Mouse (Mus musculus): ENCODE results near the gene Ackr1. TPM values are rescaled to one million over a fixed set of nuclear protein-coding genes. Genes with fewer than 3 reads are reported as not detected.

Gene Ackr1
- polyA plus RNA-seq (2014; fragmentation: Nextera tagmentation; extraction: Ambion mirVana): 0.37 and 0.79 TPM in 2 replicates

DNA sequence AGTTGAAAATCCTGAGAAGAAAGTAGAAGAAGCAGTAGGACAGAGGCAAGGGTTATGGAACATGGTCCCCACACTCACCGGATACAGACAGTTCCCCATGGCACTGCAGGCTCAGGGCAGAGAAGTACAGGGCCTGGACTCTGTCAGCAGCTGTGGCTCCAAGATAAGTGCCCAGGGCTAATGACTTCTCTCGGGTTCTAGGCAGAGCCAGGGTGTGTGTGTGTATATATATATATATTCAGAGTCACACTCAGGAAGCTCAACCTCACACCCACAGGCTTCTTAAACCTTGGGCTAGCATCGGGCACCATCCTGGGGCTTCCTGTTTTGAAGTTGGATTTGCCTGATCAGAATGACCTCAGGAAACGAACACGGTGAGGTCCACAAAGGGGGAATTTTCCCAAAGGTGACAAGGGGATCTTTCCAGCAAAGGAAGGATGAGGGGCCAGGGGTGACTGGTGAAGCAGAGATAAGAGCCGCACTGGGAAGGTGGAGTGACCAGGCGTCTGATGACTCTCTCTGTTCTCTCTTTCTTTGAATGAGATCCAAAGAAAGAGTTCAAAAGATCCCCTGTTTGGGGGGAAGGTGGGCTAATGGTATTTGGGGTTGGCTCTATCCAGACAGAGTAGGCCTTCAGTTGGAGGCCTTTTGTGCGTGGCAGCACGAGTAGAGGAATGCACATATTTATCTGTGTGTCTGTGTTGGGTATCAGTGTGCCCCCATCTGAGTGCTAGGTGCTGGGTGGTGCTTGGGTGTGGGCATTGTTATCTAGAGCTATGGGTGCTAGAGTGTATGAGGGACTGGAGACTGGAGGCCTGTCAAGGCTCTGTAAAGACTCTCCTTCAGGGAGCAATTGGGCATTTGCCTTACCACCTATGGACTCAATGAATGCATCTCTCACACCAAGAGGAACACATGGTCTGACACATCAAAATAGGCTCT lies at the start of gene Ackr1:
Gene Ackr1, minus strand, starts transcription at position 439 of the 942 bp plus-strand sequence.
- ATAC-seq (ENCODE audit: low FRiP score, low TSS enrichment): no peak
- WGBS: 71% methylated on average over 9 of the region's 9 CpGs

DNA sequence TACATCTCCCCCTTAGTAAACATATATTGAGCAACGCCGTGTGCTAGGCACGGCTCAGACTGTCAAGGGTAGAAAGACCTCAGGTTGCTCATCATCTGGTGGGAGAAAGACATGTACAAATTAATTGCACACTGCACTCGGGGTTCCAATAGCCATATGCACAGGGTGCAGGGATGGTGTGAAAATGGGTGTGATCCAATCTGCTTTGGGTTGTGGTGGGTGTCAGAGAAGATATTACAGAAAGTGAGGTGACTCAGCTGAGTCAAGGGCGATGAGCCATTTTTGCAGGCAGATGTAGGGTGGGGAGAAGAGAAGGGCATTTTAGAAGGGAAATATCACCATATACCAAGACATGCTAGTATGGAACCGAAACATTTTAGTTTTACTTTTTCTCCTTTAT lies 47.9 kb upstream of the Ackr1 start:
- H3K4me2 ChIP-seq (replicated peaks; ENCODE audit: low read depth, low read length): no peak overlapping the region
- no peak overlapping the region for H3K27ac ChIP-seq (ENCODE audit: low read depth, low read length)
- no peaks in the 10 kb centered on the region for H3K27me3 ChIP-seq (ENCODE audit: control insufficient read depth, insufficient read depth, low read length)
- H3K4me3 ChIP-seq (ENCODE audit: low read length): no peak overlapping the region
- 86% methylated on average over 6 of the region's 6 CpGs for WGBS
- no peak for ATAC-seq (ENCODE audit: low FRiP score, low TSS enrichment)
- H3K4me1 ChIP-seq (ENCODE audit: control insufficient read depth, insufficient read depth, low read length): no peaks in the 10 kb centered on the region
- no peak overlapping the region for H3K9ac ChIP-seq (ENCODE audit: low read depth, low read length)
- H3K9me3 ChIP-seq (ENCODE audit: control insufficient read depth, low read length): no peaks in the 10 kb centered on the region
- H3K36me3 ChIP-seq (ENCODE audit: control insufficient read depth, insufficient read depth, low read length): no peaks in the 10 kb centered on the region

More for the DNA sequence above, at the start of gene Ackr1:
- no peak within 1 kb of the TSS for H3K27ac ChIP-seq (ENCODE audit: low read depth, low read length)
- H3K9me3 ChIP-seq (ENCODE audit: control insufficient read depth, low read length): no peaks in the 10 kb centered on the region
- no peak within 1 kb of the TSS for H3K4me3 ChIP-seq (ENCODE audit: low read length)
- no peaks in the 10 kb centered on the region; the same call in 1 of the 2 replicates for H3K4me1 ChIP-seq (ENCODE audit: control insufficient read depth, insufficient read depth, low read length)
- H3K4me2 ChIP-seq (replicated peaks; ENCODE audit: low read depth, low read length): no peak within 1 kb of the TSS
- H3K36me3 ChIP-seq (ENCODE audit: control insufficient read depth, insufficient read depth, low read length): no peaks in the 10 kb centered on the region
- H3K27me3 ChIP-seq (ENCODE audit: control insufficient read depth, insufficient read depth, low read length): no peaks in the 10 kb centered on the region
- no peak within 1 kb of the TSS for H3K9ac ChIP-seq (ENCODE audit: low read depth, low read length)

DNA sequence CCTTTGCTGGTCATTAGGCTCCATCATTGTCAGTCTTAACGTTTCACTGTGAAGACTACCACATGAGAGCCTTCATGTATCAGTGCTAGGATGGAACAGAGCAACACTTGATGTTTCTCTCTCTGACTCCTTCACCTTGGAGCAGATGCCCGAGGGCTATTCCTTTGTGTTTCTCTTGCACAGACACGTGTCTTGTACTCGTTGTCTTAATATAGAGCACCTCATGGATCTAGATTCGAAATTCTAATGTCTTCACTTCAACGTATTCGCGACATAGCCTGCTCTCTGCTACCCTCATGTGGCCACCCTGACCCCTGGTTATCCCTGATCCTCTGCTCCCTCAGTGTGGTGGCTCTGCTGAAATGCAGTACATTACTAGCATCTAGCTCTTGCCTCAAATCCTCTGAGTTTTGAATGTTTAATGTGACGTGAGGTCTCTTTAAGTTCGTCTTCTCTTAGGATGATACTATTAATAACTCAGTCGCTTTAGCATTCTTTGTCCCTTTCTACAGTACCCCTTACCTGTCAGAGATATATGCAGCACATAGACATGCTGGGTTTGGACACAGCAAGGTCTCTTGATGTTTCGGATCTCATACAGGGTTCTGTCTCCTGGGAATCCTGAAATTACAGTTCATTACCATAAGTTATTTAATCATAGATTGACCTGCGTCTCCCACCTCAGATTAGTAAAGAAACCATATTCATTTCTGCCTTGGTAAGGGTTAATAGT lies 44.0 kb upstream of the Ackr1 start:
- 34% methylated on average over 13 of the region's 13 CpGs for WGBS
- H3K9ac ChIP-seq (ENCODE audit: low read depth, low read length): no peak overlapping the region
- H3K4me1 ChIP-seq (ENCODE audit: control insufficient read depth, insufficient read depth, low read length): no peaks in the 10 kb centered on the region
- no peaks in the 10 kb centered on the region for H3K9me3 ChIP-seq (ENCODE audit: control insufficient read depth, low read length)
- H3K4me2 ChIP-seq (replicated peaks; ENCODE audit: low read depth, low read length): no peak overlapping the region
- H3K36me3 ChIP-seq (ENCODE audit: control insufficient read depth, insufficient read depth, low read length): no peaks in the 10 kb centered on the region
- H3K27ac ChIP-seq (ENCODE audit: low read depth, low read length): no peak overlapping the region
- H3K27me3 ChIP-seq (ENCODE audit: control insufficient read depth, insufficient read depth, low read length): no peaks in the 10 kb centered on the region
- ATAC-seq (ENCODE audit: low FRiP score, low TSS enrichment): 0 out of 2 replicates have a peak, but pooled peaks have one; percentile 43
- H3K4me3 ChIP-seq (ENCODE audit: low read length): no peak overlapping the region

DNA sequence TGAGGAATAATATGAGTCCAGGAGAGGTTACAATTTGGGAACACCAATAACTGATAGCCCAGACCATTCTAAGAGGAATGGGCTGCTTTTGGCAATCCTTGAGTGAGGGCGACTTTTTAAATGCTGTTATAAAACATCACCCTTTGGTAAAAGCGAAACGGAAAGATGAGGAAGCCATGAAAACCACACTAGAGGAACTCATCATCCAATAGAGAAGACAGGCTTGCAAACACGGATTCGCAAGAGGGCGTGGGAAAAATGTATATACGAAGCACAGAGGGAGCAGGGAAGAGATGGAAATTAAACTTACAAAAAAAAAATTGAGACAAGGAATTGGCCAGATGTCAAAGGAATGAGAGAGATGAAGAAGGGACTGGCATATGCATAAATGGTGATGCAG lies 40.5 kb upstream of the Ackr1 start:
- ATAC-seq (ENCODE audit: low FRiP score, low TSS enrichment): no peak
- H3K27me3 ChIP-seq (ENCODE audit: control insufficient read depth, insufficient read depth, low read length): peaks cover 4% of the 10 kb centered on the region; the same call in 1 of the 2 replicates
- no peak overlapping the region for H3K9ac ChIP-seq (ENCODE audit: low read depth, low read length)
- H3K27ac ChIP-seq (ENCODE audit: low read depth, low read length): no peak overlapping the region
- WGBS: 88% methylated on average over 7 of the region's 7 CpGs
- no peaks in the 10 kb centered on the region for H3K36me3 ChIP-seq (ENCODE audit: control insufficient read depth, insufficient read depth, low read length)
- H3K4me3 ChIP-seq (ENCODE audit: low read length): no peak overlapping the region
- H3K9me3 ChIP-seq (ENCODE audit: control insufficient read depth, low read length): no peaks in the 10 kb centered on the region
- no peaks in the 10 kb centered on the region for H3K4me1 ChIP-seq (ENCODE audit: control insufficient read depth, insufficient read depth, low read length)
- no peak overlapping the region for H3K4me2 ChIP-seq (replicated peaks; ENCODE audit: low read depth, low read length)

DNA sequence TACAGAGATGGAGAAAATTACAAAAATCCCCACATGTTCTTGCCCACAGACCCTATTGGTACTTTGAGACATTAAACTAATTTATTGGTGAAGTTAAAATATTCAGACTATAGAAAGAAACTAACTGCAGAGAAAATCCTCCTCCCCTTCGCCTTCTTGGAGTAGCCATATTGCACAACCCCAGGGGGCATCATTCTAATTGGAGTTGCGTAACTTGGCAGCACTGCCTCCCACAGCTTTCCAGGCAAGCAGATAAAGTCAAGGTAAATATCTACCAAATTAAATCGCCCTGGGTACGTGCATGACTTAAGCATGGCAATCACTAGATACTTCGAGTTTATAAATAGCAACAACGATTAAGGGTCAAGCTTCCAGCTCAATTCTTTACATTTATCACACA lies 38.0 kb upstream of the Ackr1 start:
- no peaks in the 10 kb centered on the region for H3K36me3 ChIP-seq (ENCODE audit: control insufficient read depth, insufficient read depth, low read length)
- WGBS: 84% methylated on average over 6 of the region's 6 CpGs
- H3K9ac ChIP-seq (ENCODE audit: low read depth, low read length): no peak overlapping the region
- no peak overlapping the region for H3K4me2 ChIP-seq (replicated peaks; ENCODE audit: low read depth, low read length)
- H3K4me3 ChIP-seq (ENCODE audit: low read length): no peak overlapping the region
- no peak for ATAC-seq (ENCODE audit: low FRiP score, low TSS enrichment)
- no peaks in the 10 kb centered on the region for H3K9me3 ChIP-seq (ENCODE audit: control insufficient read depth, low read length)
- peaks cover 26% of the 10 kb centered on the region for H3K27me3 ChIP-seq (ENCODE audit: control insufficient read depth, insufficient read depth, low read length)
- peaks cover 11% of the 10 kb centered on the region; the same call in 1 of the 2 replicates for H3K4me1 ChIP-seq (ENCODE audit: control insufficient read depth, insufficient read depth, low read length)
- no peak overlapping the region for H3K27ac ChIP-seq (ENCODE audit: low read depth, low read length)

DNA sequence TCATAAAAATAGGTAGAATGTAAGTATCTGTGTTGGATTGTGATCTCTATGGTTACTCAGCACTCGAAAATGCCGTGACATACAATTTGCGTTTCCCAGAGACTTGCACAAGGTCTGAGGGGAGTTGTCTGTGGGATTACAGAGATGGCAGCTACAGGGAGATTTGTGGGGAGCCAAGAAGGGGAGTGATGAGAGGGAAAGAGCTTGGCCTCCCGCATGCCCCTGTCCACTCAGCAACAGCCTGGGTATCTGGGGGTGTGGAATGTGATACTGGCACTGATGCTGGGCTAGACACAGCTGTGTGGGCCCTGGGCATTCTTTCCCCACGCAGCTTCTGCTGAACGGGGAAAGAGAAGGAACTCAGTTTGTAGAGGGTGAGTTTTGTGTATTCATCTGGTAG lies 36.9 kb upstream of the Ackr1 start:
- WGBS: 71% methylated on average over 6 of the region's 6 CpGs
- H3K27me3 ChIP-seq (ENCODE audit: control insufficient read depth, insufficient read depth, low read length): peaks cover 37% of the 10 kb centered on the region
- H3K9me3 ChIP-seq (ENCODE audit: control insufficient read depth, low read length): no peaks in the 10 kb centered on the region
- H3K27ac ChIP-seq (ENCODE audit: low read depth, low read length): no peak overlapping the region
- ATAC-seq (ENCODE audit: low FRiP score, low TSS enrichment): no peak
- no peak overlapping the region for H3K9ac ChIP-seq (ENCODE audit: low read depth, low read length)
- H3K36me3 ChIP-seq (ENCODE audit: control insufficient read depth, insufficient read depth, low read length): no peaks in the 10 kb centered on the region
- H3K4me1 ChIP-seq (ENCODE audit: control insufficient read depth, insufficient read depth, low read length): peaks cover 17% of the 10 kb centered on the region; the same call in 1 of the 2 replicates
- no peak overlapping the region for H3K4me3 ChIP-seq (ENCODE audit: low read length)
- H3K4me2 ChIP-seq (replicated peaks; ENCODE audit: low read depth, low read length): no peak overlapping the region

DNA sequence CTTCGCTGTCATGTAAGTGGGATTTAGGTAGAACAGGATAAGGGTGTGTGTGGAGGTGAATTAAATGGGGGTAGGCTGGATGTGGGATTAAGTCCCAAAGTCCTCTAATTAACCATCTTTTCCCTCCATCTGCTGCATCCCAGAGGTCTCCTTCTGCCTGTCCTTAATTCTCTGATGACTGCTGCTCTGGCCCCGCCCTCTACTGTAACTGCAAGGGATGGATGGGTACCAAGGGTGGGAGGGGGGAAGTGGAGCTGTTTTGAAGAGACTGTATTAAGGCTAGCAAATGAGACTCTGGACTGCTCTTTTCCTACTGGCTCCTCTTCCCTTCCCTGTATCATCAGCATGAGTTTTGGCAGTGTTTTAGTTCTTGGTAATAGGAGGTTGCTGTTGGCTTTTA lies 36.1 kb upstream of the Ackr1 start:
- H3K4me3 ChIP-seq (ENCODE audit: low read length): no peak overlapping the region
- ATAC-seq (ENCODE audit: low FRiP score, low TSS enrichment): no peak
- H3K9ac ChIP-seq (ENCODE audit: low read depth, low read length): no peak overlapping the region
- H3K9me3 ChIP-seq (ENCODE audit: control insufficient read depth, low read length): no peaks in the 10 kb centered on the region
- peaks cover 38% of the 10 kb centered on the region for H3K27me3 ChIP-seq (ENCODE audit: control insufficient read depth, insufficient read depth, low read length)
- 81% methylated on average over 2 of the region's 2 CpGs for WGBS
- no peak overlapping the region for H3K27ac ChIP-seq (ENCODE audit: low read depth, low read length)
- H3K4me2 ChIP-seq (replicated peaks; ENCODE audit: low read depth, low read length): no peak overlapping the region
- H3K4me1 ChIP-seq (ENCODE audit: control insufficient read depth, insufficient read depth, low read length): peaks cover 17% of the 10 kb centered on the region; the same call in 1 of the 2 replicates
- no peaks in the 10 kb centered on the region for H3K36me3 ChIP-seq (ENCODE audit: control insufficient read depth, insufficient read depth, low read length)

DNA sequence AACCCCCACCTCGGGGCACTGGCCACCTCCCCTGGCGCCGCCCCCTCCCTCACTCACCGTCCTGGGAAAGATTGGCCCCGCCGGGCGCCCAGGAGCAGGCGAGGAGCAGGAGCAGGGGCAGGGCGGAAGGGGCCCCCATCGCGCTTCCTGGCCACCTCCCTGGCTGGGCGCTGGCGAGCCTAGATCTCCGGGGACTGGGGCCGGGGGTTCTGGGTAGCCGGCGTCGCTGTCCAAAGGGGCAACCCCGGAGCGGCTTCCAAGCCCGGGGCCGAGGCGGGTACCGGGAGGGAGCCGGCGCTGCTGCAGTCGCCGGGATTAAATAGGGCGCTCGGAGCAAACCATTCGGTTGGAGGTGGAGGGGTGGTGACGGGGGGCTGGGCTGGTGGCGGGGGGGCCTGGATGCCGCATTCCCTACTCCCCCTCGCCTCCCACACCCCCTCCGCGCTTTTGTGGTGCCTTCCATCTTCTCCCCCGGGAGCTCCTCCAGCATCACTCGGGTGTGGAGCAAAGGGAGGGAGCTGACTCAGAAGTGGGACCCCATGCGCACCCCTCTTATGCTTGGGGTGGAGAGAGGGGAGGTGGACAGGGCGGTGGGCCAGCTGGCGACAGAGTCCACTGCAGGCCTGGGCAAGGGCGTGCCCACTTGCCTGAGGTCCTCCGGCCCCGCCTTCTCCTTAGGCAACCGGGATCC lies 34.0 kb upstream of the Ackr1 start, which contains the start of gene Cadm3:
Gene Cadm3, minus strand, starts transcription at position 340 of the 691 bp plus-strand sequence.
- ATAC-seq (ENCODE audit: low FRiP score, low TSS enrichment): peak; percentile 78
- Histone ChIP-seq H3K27ac (ENCODE audit: low read depth, low read length) (no peak within 1 kb of the TSS), H3K27me3 (ENCODE audit: control insufficient read depth, insufficient read depth, low read length) (peaks cover 38% of the 10 kb centered on the region)

More for the DNA sequence above, 34.0 kb upstream of the Ackr1 start, which contains the start of gene Cadm3:
- no peaks in the 10 kb centered on the region for H3K36me3 ChIP-seq (ENCODE audit: control insufficient read depth, insufficient read depth, low read length)
- peak within 1 kb of the TSS; percentile 88 for H3K4me2 ChIP-seq (replicated peaks; ENCODE audit: low read depth, low read length)
- no peaks in the 10 kb centered on the region for H3K9me3 ChIP-seq (ENCODE audit: control insufficient read depth, low read length)
- H3K4me1 ChIP-seq (ENCODE audit: control insufficient read depth, insufficient read depth, low read length): peaks cover 17% of the 10 kb centered on the region; the same call in 1 of the 2 replicates
- peak within 1 kb of the TSS; percentile 56 for H3K4me3 ChIP-seq (ENCODE audit: low read length)
- WGBS: under 1% methylated on average over 39 of the region's 46 CpGs
- peak within 1 kb of the TSS; percentile 53; the same call in 1 of the 2 replicates for H3K9ac ChIP-seq (ENCODE audit: low read depth, low read length)

All from kidney, embryonic 14.5 days (tissue).